In the genomic region with DNA sequence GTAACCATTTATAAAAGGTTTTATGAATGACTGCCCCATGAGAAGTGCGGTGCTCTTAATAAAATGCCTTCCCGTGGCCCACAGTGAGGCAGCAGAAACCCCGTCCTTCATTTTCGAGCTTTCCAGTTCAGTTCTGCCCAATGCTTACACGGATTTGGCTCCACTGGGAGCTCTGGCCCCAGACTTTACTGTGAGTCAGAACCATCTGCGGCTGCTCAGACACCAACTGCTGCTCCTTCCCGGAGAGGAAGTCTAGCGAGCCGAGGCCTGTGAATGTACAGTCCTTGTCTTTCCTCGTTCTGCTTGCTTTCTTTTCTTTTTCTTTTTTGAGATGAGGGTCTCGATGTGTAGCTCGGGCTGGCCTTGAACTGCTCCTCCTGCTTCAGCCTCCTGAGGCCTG, we compare ENCODE assay signal across 14 mouse cellular contexts. TPM values are rescaled to one million over a fixed set of nuclear protein-coding genes. Genes with fewer than 3 reads are reported as not detected.
DNase-seq lines count a peak whose midpoint lies in the region; ATAC-seq and TF ChIP-seq lines count a peak whose summit lies in the region.
"Had no signal": no experiment of that assay in that cellular context is flagged by ENCODE, and none has a peak within 500 bp of the region (broad histone marks: within the 10 kb centered on the region; RNA-seq: fewer than 3 reads in every experiment).

No protein-coding gene starts in this region.

- no peak overlapping the region for H3K27ac ChIP-seq in thymus, adult 2 months (ENCODE audit: control insufficient read depth, insufficient read depth, low read length)
- H3K27ac ChIP-seq: heart, embryonic 15.5 days; kidney, postnatal 0 days had no signal

- TF ChIP-seq CTCF in thymus, adult 2 months (IDR thresholded peaks at IDR 0.05; ENCODE audit: borderline replicate concordance, control insufficient read depth, extremely low read depth, insufficient read depth, low read length, poor library complexity): no peak

- no peaks in the 10 kb centered on the region for H3K27me3 ChIP-seq in thymus, adult 2 months (ENCODE audit: control insufficient read depth, insufficient read depth, low read length)
- H3K27me3 ChIP-seq: heart, embryonic 15.5 days had no signal

- H3K36me3 ChIP-seq in thymus, adult 2 months (ENCODE audit: control insufficient read depth, insufficient read depth, low read length): peaks cover 16% of the 10 kb centered on the region; the same call in 1 of the 2 replicates

- no peak for TF ChIP-seq POLR2A in thymus, adult 2 months (IDR thresholded peaks at IDR 0.05; ENCODE audit: control insufficient read depth, extremely low read depth, insufficient read depth, low read length, poor library complexity)

- H3K4me3 ChIP-seq in thymus, adult 2 months (ENCODE audit: control insufficient read depth, insufficient read depth, low read length): no peak overlapping the region
- H3K4me3 ChIP-seq: heart, embryonic 15.5 days had no signal

- 97% methylated on average over 12 of the region's 12 CpGs for WGBS in thymus, adult 2 months

- no peak for DNase-seq in frontal cortex, postnatal 25 days (ENCODE audit: low spot score in 2 of 2)
- DNase-seq in cerebellum, postnatal 25 days: peak; percentile 72 to 80
- DNase-seq in layer of hippocampus, postnatal 10 days (ENCODE audit: low spot score in 2 of 2): peak; percentile 25 to 44
- peak; percentile 48 for DNase-seq in right cerebral cortex, postnatal 14 days
- no peak for DNase-seq in thymus, adult 2 months
- DNase-seq in kidney, postnatal 36 days: no peak
- no peak for DNase-seq in adipocyte (ENCODE audit: low spot score)
- DNase-seq: adrenal gland, postnatal 10 days; gastrocnemius, postnatal 10 days; lung, embryonic 14.5 days had no signal

- no peaks in the 10 kb centered on the region for H3K4me1 ChIP-seq in thymus, adult 2 months (replicated peaks; ENCODE audit: control insufficient read depth, insufficient read depth, low read length)
- H3K4me1 ChIP-seq: heart, embryonic 15.5 days had no signal

- peak; percentile 88 for ATAC-seq in frontal cortex, adult (ENCODE audit: low TSS enrichment)
- ATAC-seq: hindbrain, embryonic 16.5 days had no signal

RNA-seq across cellular contexts. Expression of gene Tyw1, which starts 35.4 kb away (rescaled TPM):
- 10 to 100 TPM; 16.9 to 18.4 TPM for total RNA-seq in layer of hippocampus, postnatal 10 days (2021)
- 15.4 and 15.6 TPM in 2 replicates for polyA plus RNA-seq in thymus, adult 2 months (2012; rRNA removed)

RNA-seq across cellular contexts. Expression of gene Sbds, which starts 35.4 kb away (rescaled TPM):
- 10 to 100 TPM; 50.5 to 53.1 TPM for total RNA-seq in layer of hippocampus, postnatal 10 days (2021)
- 24.4 and 24.8 TPM in 2 replicates for polyA plus RNA-seq in thymus, adult 2 months (2012; rRNA removed)

Comparison
In these comparisons a context has a peak if more than half of its experiments do, and no peak if none do; other contexts are left out.
1. DNase-seq: peak in cerebellum, postnatal 25 days (2 of 2), layer of hippocampus, postnatal 10 days (2 of 2) and right cerebral cortex, postnatal 14 days (single experiment); none in frontal cortex, postnatal 25 days (0 of 2), thymus, adult 2 months (single experiment), kidney, postnatal 36 days (0 of 2) and adipocyte (single experiment).